ENCODE assay signal across 8 mouse cellular contexts in genomic region chr17:35002153-35002865, GRCm38 (mm10). TPM values are rescaled to one million over a fixed set of nuclear protein-coding genes. Genes with fewer than 3 reads are reported as not detected.
DNase-seq lines count a peak whose midpoint lies in the region; ATAC-seq and TF ChIP-seq lines count a peak whose summit lies in the region.

No protein-coding gene starts in this region.

- H3K4me3 ChIP-seq in heart, embryonic 13.5 days = peak overlapping the region; percentile 93
- peak overlapping the region; percentile 97 for H3K4me3 ChIP-seq in E14TG2a.4 (replicated peaks; ENCODE audit: low read length)
- H3K4me3 ChIP-seq in forebrain, embryonic 10.5 days = peak overlapping the region; percentile 74
- H3K4me3 ChIP-seq in stomach, embryonic 16.5 days (replicated peaks; ENCODE audit: low read length) = peak overlapping the region; percentile 66

- ATAC-seq in heart, embryonic 13.5 days (ENCODE audit: extremely low read depth, insufficient number of reproducible peaks, low FRiP score, low TSS enrichment) = no peak
- no peak for ATAC-seq in stomach, embryonic 16.5 days (ENCODE audit: insufficient read depth, low FRiP score)

- H3K36me3 ChIP-seq in heart, embryonic 13.5 days = peaks cover 58% of the 10 kb centered on the region
- peaks cover 71% of the 10 kb centered on the region for H3K36me3 ChIP-seq in E14TG2a.4 (ENCODE audit: insufficient read depth, low read length)
- H3K36me3 ChIP-seq in forebrain, embryonic 10.5 days (replicated peaks) = peaks cover 70% of the 10 kb centered on the region
- peaks cover 17% of the 10 kb centered on the region for H3K36me3 ChIP-seq in stomach, embryonic 16.5 days (ENCODE audit: control insufficient read depth, insufficient read depth, low read length)

- peak overlapping the region; percentile 100 for H3K4me2 ChIP-seq in heart, embryonic 13.5 days
- H3K4me2 ChIP-seq in stomach, embryonic 16.5 days (ENCODE audit: low read depth, low read length) = peak overlapping the region; percentile 98

- H3K9ac ChIP-seq in heart, embryonic 13.5 days = peak overlapping the region; percentile 99
- peak overlapping the region; percentile 92 for H3K9ac ChIP-seq in stomach, embryonic 16.5 days (ENCODE audit: low read length)

- DNase-seq in heart, adult 8-10 months (ENCODE audit: low spot score) = no peak
- DNase-seq in forebrain, embryonic 10.5 days (ENCODE audit: extremely low spot score, low spot score) = no peak
- peak; percentile 54 for DNase-seq in liver
- no peak for DNase-seq in gastrocnemius, adult 18-20 months (ENCODE audit: low spot score)
- no peak for DNase-seq in lung, postnatal 10 days

- peaks cover 54% of the 10 kb centered on the region for H3K4me1 ChIP-seq in heart, embryonic 13.5 days
- peaks cover 66% of the 10 kb centered on the region for H3K4me1 ChIP-seq in E14TG2a.4 (replicated peaks; ENCODE audit: low read depth, low read length)
- peaks cover 58% of the 10 kb centered on the region for H3K4me1 ChIP-seq in forebrain, embryonic 10.5 days
- peaks cover 36% of the 10 kb centered on the region for H3K4me1 ChIP-seq in stomach, embryonic 16.5 days (ENCODE audit: control insufficient read depth, insufficient read depth, low read length)

- H3K27ac ChIP-seq in heart, embryonic 13.5 days (replicated peaks) = peak overlapping the region; percentile 96
- H3K27ac ChIP-seq in forebrain, embryonic 10.5 days = peak overlapping the region; percentile 94
- H3K27ac ChIP-seq in stomach, embryonic 16.5 days (ENCODE audit: low read length) = peak overlapping the region; percentile 97

- WGBS in heart, embryonic 13.5 days = 9% methylated on average over 12 of the region's 12 CpGs
- 21% methylated on average over 12 of the region's 12 CpGs for WGBS in forebrain, embryonic 10.5 days
- 3% methylated on average over 12 of the region's 12 CpGs for WGBS in stomach, embryonic 16.5 days

- no peaks in the 10 kb centered on the region for H3K9me3 ChIP-seq in heart, embryonic 13.5 days
- no peaks in the 10 kb centered on the region for H3K9me3 ChIP-seq in E14TG2a.4 (ENCODE audit: low read length)
- H3K9me3 ChIP-seq in forebrain, embryonic 10.5 days = 0 out of 2 replicates have a peak, but pooled peaks cover 3% of the 10 kb centered on the region
- H3K9me3 ChIP-seq in stomach, embryonic 16.5 days (replicated peaks; ENCODE audit: control insufficient read depth, low read length) = no peaks in the 10 kb centered on the region

- no peaks in the 10 kb centered on the region for H3K27me3 ChIP-seq in heart, embryonic 13.5 days (replicated peaks)
- no peaks in the 10 kb centered on the region for H3K27me3 ChIP-seq in E14TG2a.4 (ENCODE audit: insufficient read depth, low read length)
- no peaks in the 10 kb centered on the region for H3K27me3 ChIP-seq in forebrain, embryonic 10.5 days (ENCODE audit: poor library complexity, severe bottlenecking)
- no peaks in the 10 kb centered on the region for H3K27me3 ChIP-seq in stomach, embryonic 16.5 days (ENCODE audit: control insufficient read depth, insufficient read depth, low read length)

- no peak for TF ChIP-seq CTCF in E14TG2a.4 (conservative IDR thresholded peaks at IDR 0.05; ENCODE audit: low read length)

RNA-seq across cellular contexts. Expression of gene Vars, which starts 1.5 kb away (rescaled TPM):
- 59.9 and 63.0 TPM in 2 replicates for polyA plus RNA-seq in heart, embryonic 13.5 days (2015; fragmentation: Nextera tagmentation; extraction: Ambion mirVana)
- total RNA-seq in heart, adult 8-10 months (2022) = 10 to 100 TPM; 28.3 to 31.4 (median 29.3) TPM
- polyA plus RNA-seq in forebrain, embryonic 10.5 days (2016; fragmentation: Nextera tagmentation; extraction: Ambion mirVana) = 229 and 234 TPM in 2 replicates
- 81.1 and 82.1 TPM in 2 replicates for polyA plus RNA-seq in stomach, embryonic 16.5 days (2015; fragmentation: Nextera tagmentation; extraction: Ambion mirVana)
- total RNA-seq in gastrocnemius, adult 18-20 months (2021) = 10 to 100 TPM; 38.2 TPM

RNA-seq across cellular contexts. Expression of gene Vwa7, which starts 14.1 kb away (rescaled TPM):
- polyA plus RNA-seq in heart, embryonic 13.5 days (2015; fragmentation: Nextera tagmentation; extraction: Ambion mirVana) = 0.45 and 0.52 TPM in 2 replicates
- total RNA-seq in heart, adult 8-10 months (2022) = 10 to 100 TPM; 12.0 to 18.5 (median 16.6) TPM
- 0.19 and 0.22 TPM in 2 replicates for polyA plus RNA-seq in forebrain, embryonic 10.5 days (2016; fragmentation: Nextera tagmentation; extraction: Ambion mirVana)
- polyA plus RNA-seq in stomach, embryonic 16.5 days (2015; fragmentation: Nextera tagmentation; extraction: Ambion mirVana) = 0.26 and 0.42 TPM in 2 replicates
- total RNA-seq in gastrocnemius, adult 18-20 months (2021) = 10 to 100 TPM; 13.2 to 16.8 TPM

RNA-seq across cellular contexts. Expression of gene Lsm2, which starts 20.6 kb away (rescaled TPM):
- 145 and 153 TPM in 2 replicates for polyA plus RNA-seq in heart, embryonic 13.5 days (2015; fragmentation: Nextera tagmentation; extraction: Ambion mirVana)
- total RNA-seq in heart, adult 8-10 months (2022) = 10 to 100 TPM; 17.5 to 21.7 (median 17.9) TPM
- 363 and 375 TPM in 2 replicates for polyA plus RNA-seq in forebrain, embryonic 10.5 days (2016; fragmentation: Nextera tagmentation; extraction: Ambion mirVana)
- polyA plus RNA-seq in stomach, embryonic 16.5 days (2015; fragmentation: Nextera tagmentation; extraction: Ambion mirVana) = 145 and 146 TPM in 2 replicates
- 10 to 100 TPM; 14.0 to 17.1 TPM for total RNA-seq in gastrocnemius, adult 18-20 months (2021)

RNA-seq across cellular contexts. Expression of gene Sapcd1, which starts 25.5 kb away (rescaled TPM):
- 3.2 and 4.2 TPM in 2 replicates for polyA plus RNA-seq in heart, embryonic 13.5 days (2015; fragmentation: Nextera tagmentation; extraction: Ambion mirVana)
- not detected for total RNA-seq in heart, adult 8-10 months (2022)
- 3.0 and 4.1 TPM in 2 replicates for polyA plus RNA-seq in forebrain, embryonic 10.5 days (2016; fragmentation: Nextera tagmentation; extraction: Ambion mirVana)
- 14.2 and 14.3 TPM in 2 replicates for polyA plus RNA-seq in stomach, embryonic 16.5 days (2015; fragmentation: Nextera tagmentation; extraction: Ambion mirVana)
- total RNA-seq in gastrocnemius, adult 18-20 months (2021) = not detected

RNA-seq across cellular contexts. Expression of gene Hspa1l, which starts 29.8 kb away (rescaled TPM):
- polyA plus RNA-seq in heart, embryonic 13.5 days (2015; fragmentation: Nextera tagmentation; extraction: Ambion mirVana) = 2.1 and 2.2 TPM in 2 replicates
- 10 to 100 TPM in 2 of 4 experiments, 1 to 10 TPM in 2; 8.7 to 13.3 (median 11.0) TPM for total RNA-seq in heart, adult 8-10 months (2022)
- polyA plus RNA-seq in forebrain, embryonic 10.5 days (2016; fragmentation: Nextera tagmentation; extraction: Ambion mirVana) = 1.1 TPM in 2 replicates
- polyA plus RNA-seq in stomach, embryonic 16.5 days (2015; fragmentation: Nextera tagmentation; extraction: Ambion mirVana) = 0.96 and 1.4 TPM in 2 replicates
- total RNA-seq in gastrocnemius, adult 18-20 months (2021) = 10 to 100 TPM; 31.8 to 33.6 TPM
